Mouse (Mus musculus): ENCODE results near the gene Gm13271. TPM values are rescaled to one million over a fixed set of nuclear protein-coding genes. Genes with fewer than 3 reads are reported as not detected.
"Not testable (repeated sequence)": the region's sequence is repeated elsewhere in the genome, so short reads cannot be mapped to it uniquely, and the experiment has no call there.

The Gm13271 gene
- polyA plus RNA-seq, 2 experiments = not detected

- Histone ChIP-seq H3K9me3 (ENCODE audit: control insufficient read depth, low read length) (no peaks in the 10 kb centered on the region), H3K4me1 (replicated peaks; ENCODE audit: control insufficient read depth in 2 of 2, insufficient read depth in 2 of 2, low read length in 1 of 2) (no peaks in the 10 kb centered on the region), H3K27ac (no peak overlapping the region), H3K4me2 (ENCODE audit: low read depth) (no peak overlapping the region), H3K36me3 (replicated peaks; ENCODE audit: control insufficient read depth, insufficient read depth, low read depth) (no peaks in the 10 kb centered on the region), H3K9ac (replicated peaks) (no peak overlapping the region), H3K27me3 (ENCODE audit: control insufficient read depth, insufficient read depth, low read length) (no peaks in the 10 kb centered on the region), H3K4me3 (ENCODE audit: insufficient read depth in 1 of 2, low read depth in 2 of 2, low read length in 2 of 2) (no peak overlapping the region)
- ATAC-seq (ENCODE audit: insufficient read depth) (no peak), DNase-seq (ENCODE audit: low read depth in 3 of 3, low spot score in 3 of 3) (no peak)
- TF ChIP-seq CTCF (IDR thresholded peaks at IDR 0.05; ENCODE audit: low read depth) (no peak), EP300 (IDR thresholded peaks at IDR 0.05; ENCODE audit: low read depth) (no peak)
- 52% methylated on average over 6 of the region's 6 CpGs for WGBS (ENCODE audit: insufficient replicate concordance)
Measured at GRCm38 (mm10) chr4:88749926-88750325, 4.7 kb upstream of the Gm13271 start.

- not testable (repeated sequence) for H3K36me3 ChIP-seq (replicated peaks; ENCODE audit: control insufficient read depth, insufficient read depth, low read depth); ATAC-seq (ENCODE audit: insufficient read depth); H3K27me3 ChIP-seq (ENCODE audit: control insufficient read depth, insufficient read depth, low read length); DNase-seq (ENCODE audit: low read depth in 3 of 3, low spot score in 3 of 3); H3K9me3 ChIP-seq (ENCODE audit: control insufficient read depth, low read length); H3K4me1 ChIP-seq (replicated peaks; ENCODE audit: control insufficient read depth in 2 of 2, insufficient read depth in 2 of 2, low read length in 1 of 2)
- 10% methylated on average over 28 of the region's 31 CpGs for WGBS (ENCODE audit: insufficient replicate concordance)
- Histone ChIP-seq H3K9ac (replicated peaks) (peak overlapping the region; percentile 78), H3K27ac (peak overlapping the region; percentile 77), H3K4me3 (ENCODE audit: insufficient read depth in 1 of 2, low read depth in 2 of 2, low read length in 2 of 2) (peak overlapping the region; percentile 60 to 63), H3K4me2 (ENCODE audit: low read depth) (peak overlapping the region; percentile 78)
Measured at GRCm38 (mm10) chr4:88756581-88757513, 2.2 kb downstream of the Gm13271 start.

GRCm38 (mm10) chr4:88757628-88758031, 3.0 kb downstream of the Gm13271 start:
- peak overlapping the region; percentile 78; the same call in 1 of the 2 replicates for H3K9ac ChIP-seq (replicated peaks)
- peak overlapping the region; percentile 60 to 63 for H3K4me3 ChIP-seq (ENCODE audit: insufficient read depth in 1 of 2, low read depth in 2 of 2, low read length in 2 of 2)
- peak overlapping the region; percentile 77 for H3K27ac ChIP-seq
- H3K4me1 ChIP-seq (replicated peaks; ENCODE audit: control insufficient read depth in 2 of 2, insufficient read depth in 2 of 2, low read length in 1 of 2); H3K9me3 ChIP-seq (ENCODE audit: control insufficient read depth, low read length); H3K36me3 ChIP-seq (replicated peaks; ENCODE audit: control insufficient read depth, insufficient read depth, low read depth); H3K27me3 ChIP-seq (ENCODE audit: control insufficient read depth, insufficient read depth, low read length): not testable (repeated sequence)
- ATAC-seq (ENCODE audit: insufficient read depth) (peak; percentile 100), DNase-seq (ENCODE audit: low read depth in 3 of 3, low spot score in 3 of 3) (peak in 1 of 3 experiments; percentile 75)
- peak; percentile 84 for TF ChIP-seq CTCF (IDR thresholded peaks at IDR 0.05; ENCODE audit: low read depth)
- H3K4me2 ChIP-seq (ENCODE audit: low read depth) = peak overlapping the region; percentile 78
- 0% methylated on average over 13 of the region's 21 CpGs for WGBS (ENCODE audit: insufficient replicate concordance)

- H3K4me3 ChIP-seq (ENCODE audit: insufficient read depth in 1 of 2, low read depth in 2 of 2, low read length in 2 of 2); H3K9ac ChIP-seq (replicated peaks); H3K9me3 ChIP-seq (ENCODE audit: control insufficient read depth, low read length); ATAC-seq (ENCODE audit: insufficient read depth); H3K4me1 ChIP-seq (replicated peaks; ENCODE audit: control insufficient read depth in 2 of 2, insufficient read depth in 2 of 2, low read length in 1 of 2); H3K36me3 ChIP-seq (replicated peaks; ENCODE audit: control insufficient read depth, insufficient read depth, low read depth); DNase-seq (ENCODE audit: low read depth in 3 of 3, low spot score in 3 of 3); H3K27ac ChIP-seq; H3K27me3 ChIP-seq (ENCODE audit: control insufficient read depth, insufficient read depth, low read length); H3K4me2 ChIP-seq (ENCODE audit: low read depth): not testable (repeated sequence)
- WGBS (ENCODE audit: insufficient replicate concordance) = 75% methylated on average over 9 of the region's 9 CpGs
Measured at GRCm38 (mm10) chr4:88758751-88759150, 4.1 kb downstream of the Gm13271 start.

GRCm38 (mm10) chr4:88759610-88760268, 5.1 kb downstream of the Gm13271 start, which contains the start of gene Gm13283:
Gene Gm13283 (plus strand): TSS chr4:88760119.
- H3K9me3 ChIP-seq (ENCODE audit: control insufficient read depth, low read length); ATAC-seq (ENCODE audit: insufficient read depth); H3K4me1 ChIP-seq (replicated peaks; ENCODE audit: control insufficient read depth in 2 of 2, insufficient read depth in 2 of 2, low read length in 1 of 2); H3K36me3 ChIP-seq (replicated peaks; ENCODE audit: control insufficient read depth, insufficient read depth, low read depth); H3K27ac ChIP-seq; H3K27me3 ChIP-seq (ENCODE audit: control insufficient read depth, insufficient read depth, low read length); H3K9ac ChIP-seq (replicated peaks); DNase-seq (ENCODE audit: low read depth in 3 of 3, low spot score in 3 of 3): not testable (repeated sequence)
- Histone ChIP-seq H3K4me3 (ENCODE audit: insufficient read depth in 1 of 2, low read depth in 2 of 2, low read length in 2 of 2) (peak within 1 kb of the TSS; percentile 6 to 43; a peak in 3 of 4 replicates), H3K4me2 (ENCODE audit: low read depth) (peak within 1 kb of the TSS; percentile 42)
- 10% methylated on average over 7 of the region's 14 CpGs for WGBS (ENCODE audit: insufficient replicate concordance)
